Mouse (Mus musculus): ENCODE measurements around the gene Derl2. TPM values are rescaled to one million over a fixed set of nuclear protein-coding genes. Genes with fewer than 3 reads are reported as not detected.
A peak's percentile ranks its signal among the peaks of the same experiment; 100 is the strongest.

Derl2 gene
- total RNA-seq (2014; rRNA removed; ENCODE audit: low replicate concordance) (30.0 and 37.3 TPM in 2 replicates), polyA plus RNA-seq (2015; fragmentation: Nextera tagmentation; extraction: Ambion mirVana) (32.3 and 36.5 TPM in 2 replicates)

GRCm38 (mm10) chr11:71019201-71020068 lies at the start of gene Derl2, which contains the start of gene Mis12:
TSS of gene Derl2 (minus strand) at chr11:71019841.
TSS of gene Mis12 (plus strand) at chr11:71019611.
- WGBS, result under 1% methylated on average over 70 of the region's 71 CpGs
- Histone ChIP-seq H3K4me1 (ENCODE audit: control insufficient read depth, insufficient read depth) (peaks cover 17% of the 10 kb centered on the region), H3K4me2 (ENCODE audit: low read depth, low read length) (peak within 1 kb of the TSS; percentile 93), H3K9ac (replicated peaks; ENCODE audit: low read depth, low read length) (peak within 1 kb of the TSS; percentile 80), H3K36me3 (replicated peaks; ENCODE audit: control insufficient read depth, insufficient read depth, low read length) (peaks cover 4% of the 10 kb centered on the region; the same call in 1 of the 2 replicates), H3K27ac (ENCODE audit: low read depth) (peak within 1 kb of the TSS; percentile 89), H3K9me3 (replicated peaks; ENCODE audit: control insufficient read depth, low read length) (no peaks in the 10 kb centered on the region), H3K27me3 (ENCODE audit: control insufficient read depth, insufficient read depth, low read length) (no peaks in the 10 kb centered on the region), H3K4me3 (ENCODE audit: low read depth, low read length) (peak within 1 kb of the TSS; percentile 96)
- peak; percentile 100 for DNase-seq (ENCODE audit: low spot score)
- no peak for TF ChIP-seq CTCF (IDR thresholded peaks at IDR 0.05; ENCODE audit: low read depth)
- peak; percentile 95 for TF ChIP-seq EP300 (IDR thresholded peaks at IDR 0.05; ENCODE audit: low read depth)
- peak; percentile 99 for ATAC-seq (ENCODE audit: insufficient read depth, low read depth)

GRCm38 (mm10) chr11:71052554-71052953 lies 32.9 kb upstream of the Derl2 start:
- no peak overlapping the region for H3K27ac ChIP-seq (ENCODE audit: low read depth)
- DNase-seq (ENCODE audit: low spot score) (peak; percentile 33), ATAC-seq (ENCODE audit: insufficient read depth, low read depth) (no peak)
- H3K4me2 ChIP-seq (ENCODE audit: low read depth, low read length), result no peak overlapping the region
- H3K27me3 ChIP-seq (ENCODE audit: control insufficient read depth, insufficient read depth, low read length), result no peaks in the 10 kb centered on the region
- no peaks in the 10 kb centered on the region for H3K9me3 ChIP-seq (replicated peaks; ENCODE audit: control insufficient read depth, low read length)
- no peak overlapping the region for H3K4me3 ChIP-seq (ENCODE audit: low read depth, low read length)
- H3K9ac ChIP-seq (replicated peaks; ENCODE audit: low read depth, low read length), result no peak overlapping the region
- TF ChIP-seq EP300 (IDR thresholded peaks at IDR 0.05; ENCODE audit: low read depth) (no peak), CTCF (IDR thresholded peaks at IDR 0.05; ENCODE audit: low read depth) (peak; percentile 58)
- no peaks in the 10 kb centered on the region for H3K36me3 ChIP-seq (replicated peaks; ENCODE audit: control insufficient read depth, insufficient read depth, low read length)
- no peaks in the 10 kb centered on the region for H3K4me1 ChIP-seq (ENCODE audit: control insufficient read depth, insufficient read depth)
- WGBS, result 0% methylated on average over 1 of the region's 1 CpGs

GRCm38 (mm10) chr11:71039526-71040298 lies 20.1 kb upstream of the Derl2 start:
- ATAC-seq (ENCODE audit: insufficient read depth, low read depth) (no peak), DNase-seq (ENCODE audit: low spot score) (no peak)
- Histone ChIP-seq H3K4me2 (ENCODE audit: low read depth, low read length) (no peak overlapping the region), H3K36me3 (replicated peaks; ENCODE audit: control insufficient read depth, insufficient read depth, low read length) (no peaks in the 10 kb centered on the region), H3K4me3 (ENCODE audit: low read depth, low read length) (no peak overlapping the region), H3K9ac (replicated peaks; ENCODE audit: low read depth, low read length) (no peak overlapping the region), H3K27ac (ENCODE audit: low read depth) (no peak overlapping the region), H3K27me3 (ENCODE audit: control insufficient read depth, insufficient read depth, low read length) (no peaks in the 10 kb centered on the region), H3K4me1 (ENCODE audit: control insufficient read depth, insufficient read depth) (no peaks in the 10 kb centered on the region), H3K9me3 (replicated peaks; ENCODE audit: control insufficient read depth, low read length) (no peaks in the 10 kb centered on the region)
- TF ChIP-seq CTCF (IDR thresholded peaks at IDR 0.05; ENCODE audit: low read depth), result no peak
- no peak for TF ChIP-seq EP300 (IDR thresholded peaks at IDR 0.05; ENCODE audit: low read depth)
- WGBS, result 96% methylated on average over 5 of the region's 5 CpGs

GRCm38 (mm10) chr11:71033163-71033761 lies 13.6 kb upstream of the Derl2 start, which contains the start of gene 6330403K07Rik:
TSS of gene 6330403K07Rik (minus strand) at chr11:71033513.
- WGBS, result 2% methylated on average over 31 of the region's 31 CpGs
- ATAC-seq (ENCODE audit: insufficient read depth, low read depth) (peak; percentile 76), DNase-seq (ENCODE audit: low spot score) (peak; percentile 17)
- Histone ChIP-seq H3K4me3 (ENCODE audit: low read depth, low read length) (peak within 1 kb of the TSS; percentile 47), H3K4me2 (ENCODE audit: low read depth, low read length) (peak within 1 kb of the TSS; percentile 76), H3K4me1 (ENCODE audit: control insufficient read depth, insufficient read depth) (no peaks in the 10 kb centered on the region), H3K36me3 (replicated peaks; ENCODE audit: control insufficient read depth, insufficient read depth, low read length) (no peaks in the 10 kb centered on the region), H3K9ac (replicated peaks; ENCODE audit: low read depth, low read length) (peak within 1 kb of the TSS; percentile 29; the same call in 1 of the 2 replicates), H3K27ac (ENCODE audit: low read depth) (no peak within 1 kb of the TSS), H3K9me3 (replicated peaks; ENCODE audit: control insufficient read depth, low read length) (no peaks in the 10 kb centered on the region), H3K27me3 (ENCODE audit: control insufficient read depth, insufficient read depth, low read length) (no peaks in the 10 kb centered on the region)
- TF ChIP-seq EP300 (IDR thresholded peaks at IDR 0.05; ENCODE audit: low read depth), result no peak
- TF ChIP-seq CTCF (IDR thresholded peaks at IDR 0.05; ENCODE audit: low read depth), result no peak

All from heart, postnatal 0 days (tissue).